Mouse (Mus musculus): Measurements from ENCODE around the gene Alox8. TPM values are rescaled to one million over a fixed set of nuclear protein-coding genes. Genes with fewer than 3 reads are reported as not detected.

The Alox8 gene
- 5.2 and 5.5 TPM in 2 replicates for polyA plus RNA-seq (2012; rRNA removed)

DNA sequence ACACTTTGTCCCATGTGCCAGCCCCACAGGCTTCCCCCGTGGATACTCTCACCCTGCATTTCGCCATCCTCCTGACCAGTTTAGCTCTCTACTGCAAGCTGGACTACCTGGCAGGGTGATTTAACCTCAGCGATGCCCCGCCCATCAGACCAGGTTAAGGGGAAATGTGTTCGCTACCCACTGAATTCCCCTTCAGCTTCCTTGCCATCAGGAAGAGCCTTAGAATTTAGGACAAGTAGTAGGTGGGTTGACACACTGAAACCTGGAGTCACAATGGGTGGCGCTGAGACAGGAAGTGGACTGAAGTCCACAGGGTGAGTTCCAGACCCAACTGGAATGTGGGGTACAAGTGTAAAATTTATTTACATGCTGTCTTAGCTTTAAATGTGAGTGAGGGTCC, at the start of gene Alox8:
Gene Alox8, minus strand, starts transcription at position 101 of the 400 bp plus-strand sequence.
- Histone ChIP-seq H3K4me1 (ENCODE audit: control insufficient read depth, insufficient read depth, low read length) (no peaks in the 10 kb centered on the region), H3K27me3 (ENCODE audit: control insufficient read depth, insufficient read depth, low read length) (no peaks in the 10 kb centered on the region), H3K4me3 (replicated peaks; ENCODE audit: insufficient read depth, low read depth, low read length) (peak within 1 kb of the TSS; percentile 53), H3K27ac (ENCODE audit: insufficient read depth, low read length) (no peak within 1 kb of the TSS)
- TF ChIP-seq CTCF (IDR thresholded peaks at IDR 0.05; ENCODE audit: borderline replicate concordance, insufficient read depth, low read depth, low read length), result no peak
- TF ChIP-seq POLR2A (IDR thresholded peaks at IDR 0.05; ENCODE audit: borderline replicate concordance, insufficient read depth, low read length), result no peak
- WGBS, result 38% methylated on average over 6 of the region's 6 CpGs
- DNase-seq, result no peak

DNA sequence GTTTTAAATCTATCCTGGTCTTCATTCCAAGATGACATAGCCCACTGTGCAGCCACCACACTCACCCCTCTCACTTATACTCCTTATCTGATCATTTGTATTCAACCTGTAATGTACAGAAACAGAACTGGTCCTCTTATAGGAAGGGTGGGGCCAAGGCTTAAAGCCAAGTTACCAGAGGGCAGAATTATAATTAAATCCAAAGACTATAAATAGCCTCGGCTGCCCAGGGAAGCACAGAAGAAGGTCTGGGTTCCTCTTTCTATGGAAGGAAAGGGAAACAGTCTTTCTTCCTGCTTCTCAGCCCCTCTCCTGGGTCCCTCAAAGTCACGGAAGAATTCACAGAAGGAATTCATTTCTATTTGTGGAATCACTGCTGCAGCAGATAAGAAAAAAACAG, 48.0 kb upstream of the Alox8 start:
- Histone ChIP-seq H3K4me1 (ENCODE audit: control insufficient read depth, insufficient read depth, low read length) (no peaks in the 10 kb centered on the region), H3K4me3 (replicated peaks; ENCODE audit: insufficient read depth, low read depth, low read length) (no peak overlapping the region), H3K27me3 (ENCODE audit: control insufficient read depth, insufficient read depth, low read length) (no peaks in the 10 kb centered on the region), H3K27ac (ENCODE audit: insufficient read depth, low read length) (no peak overlapping the region)
- DNase-seq, result no peak
- 18% methylated on average over 2 of the region's 2 CpGs for WGBS
- TF ChIP-seq POLR2A (IDR thresholded peaks at IDR 0.05; ENCODE audit: borderline replicate concordance, insufficient read depth, low read length), result no peak
- TF ChIP-seq CTCF (IDR thresholded peaks at IDR 0.05; ENCODE audit: borderline replicate concordance, insufficient read depth, low read depth, low read length), result no peak

DNA sequence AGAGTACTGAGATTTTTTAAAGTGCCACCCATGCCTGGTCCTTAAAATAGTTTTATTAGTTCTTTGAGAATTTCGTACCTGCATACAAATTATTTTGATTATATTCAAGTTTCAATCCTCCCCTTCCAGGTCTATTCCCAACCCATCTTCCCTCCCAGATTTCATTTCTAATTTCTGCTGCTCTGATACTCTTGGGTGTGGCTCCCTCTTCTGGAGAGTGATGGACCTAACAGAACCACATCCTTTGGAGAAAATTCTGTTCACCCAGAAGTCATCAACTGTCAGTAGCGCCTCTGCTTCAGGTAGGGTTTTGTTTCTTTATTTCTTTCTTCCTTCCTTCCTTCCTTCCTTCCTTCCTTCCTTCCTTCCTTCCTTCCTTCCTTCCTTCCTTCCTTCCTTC, 47.3 kb upstream of the Alox8 start:
- DNase-seq, result peak; percentile 54 to 57
- 15% methylated on average over 2 of the region's 2 CpGs for WGBS
- TF ChIP-seq POLR2A (IDR thresholded peaks at IDR 0.05; ENCODE audit: borderline replicate concordance, insufficient read depth, low read length) (no peak), CTCF (IDR thresholded peaks at IDR 0.05; ENCODE audit: borderline replicate concordance, insufficient read depth, low read depth, low read length) (peak; percentile 68)
- Histone ChIP-seq H3K27me3 (ENCODE audit: control insufficient read depth, insufficient read depth, low read length) (no peaks in the 10 kb centered on the region), H3K4me3 (replicated peaks; ENCODE audit: insufficient read depth, low read depth, low read length) (no peak overlapping the region), H3K4me1 (ENCODE audit: control insufficient read depth, insufficient read depth, low read length) (no peaks in the 10 kb centered on the region), H3K27ac (ENCODE audit: insufficient read depth, low read length) (no peak overlapping the region)

DNA sequence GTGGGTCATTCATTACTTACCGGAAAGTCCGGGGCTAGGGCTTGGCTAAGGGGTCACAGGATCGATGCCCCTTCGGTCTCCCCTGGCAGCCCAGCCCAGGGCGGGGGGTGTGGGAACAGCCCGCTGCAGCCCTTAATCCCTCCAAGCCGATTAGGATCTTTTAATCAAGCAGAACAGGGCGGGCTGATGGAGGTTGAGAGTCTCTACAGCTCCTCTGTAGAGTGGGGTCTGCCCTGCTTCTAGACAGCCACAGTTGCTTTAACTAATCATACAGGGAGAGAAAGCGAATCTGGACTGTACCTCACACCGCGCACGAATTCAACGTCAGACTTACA, 39.2 kb upstream of the Alox8 start, which contains the start of gene Gucy2e:
Gene Gucy2e, minus strand, starts transcription at position 111 of the 335 bp plus-strand sequence.
- DNase-seq, result no peak
- Histone ChIP-seq H3K4me3 (replicated peaks; ENCODE audit: insufficient read depth, low read depth, low read length) (peak within 1 kb of the TSS; percentile 80), H3K27me3 (ENCODE audit: control insufficient read depth, insufficient read depth, low read length) (no peaks in the 10 kb centered on the region), H3K4me1 (ENCODE audit: control insufficient read depth, insufficient read depth, low read length) (no peaks in the 10 kb centered on the region), H3K27ac (ENCODE audit: insufficient read depth, low read length) (peak within 1 kb of the TSS; percentile 91)
- 48% methylated on average over 13 of the region's 13 CpGs for WGBS
- TF ChIP-seq CTCF (IDR thresholded peaks at IDR 0.05; ENCODE audit: borderline replicate concordance, insufficient read depth, low read depth, low read length) (no peak), POLR2A (IDR thresholded peaks at IDR 0.05; ENCODE audit: borderline replicate concordance, insufficient read depth, low read length) (no peak)

DNA sequence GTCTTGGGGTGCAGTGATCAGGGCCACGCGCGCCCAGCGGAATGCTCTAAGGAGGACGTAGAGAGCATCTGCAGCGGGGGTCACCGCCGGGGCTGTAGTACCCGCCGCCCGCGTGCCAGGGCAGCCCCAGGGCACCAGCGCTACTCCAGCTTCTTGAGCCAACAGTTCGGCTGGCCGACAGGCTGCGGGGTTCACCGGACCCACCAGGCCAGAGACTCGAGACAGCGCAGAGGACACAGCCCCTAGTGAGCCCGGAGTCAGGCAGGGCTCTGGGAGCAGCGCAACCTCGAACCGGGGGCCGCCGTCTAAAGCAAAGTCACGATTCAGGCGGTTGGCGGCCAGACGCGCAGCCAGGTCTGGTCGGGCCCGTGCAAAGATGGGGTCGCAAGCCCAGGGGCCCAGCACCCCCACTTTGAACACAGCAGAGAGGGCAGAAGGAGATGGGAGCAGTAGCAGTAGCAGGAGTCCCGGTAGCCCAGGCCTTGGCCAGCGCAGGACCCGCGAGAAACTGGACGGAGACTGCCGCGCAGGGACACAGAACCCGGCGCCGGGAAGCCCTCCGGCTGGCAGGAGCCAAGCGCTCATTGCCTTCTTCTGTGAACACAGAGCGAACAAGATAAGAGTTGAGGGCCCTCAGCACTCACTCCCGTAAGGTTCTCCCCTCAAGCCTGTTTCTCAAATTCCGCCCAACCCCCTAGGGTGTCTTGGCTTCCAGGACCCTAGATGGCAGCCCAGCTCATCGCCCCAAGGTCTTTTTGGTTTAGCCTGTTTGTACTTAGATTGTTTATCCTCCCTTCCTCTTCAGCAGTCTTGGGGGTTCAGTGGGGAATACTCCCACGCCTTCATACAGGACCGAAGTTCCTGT, 38.6 kb upstream of the Alox8 start:
- Histone ChIP-seq H3K4me3 (replicated peaks; ENCODE audit: insufficient read depth, low read depth, low read length) (peak overlapping the region; percentile 80), H3K27me3 (ENCODE audit: control insufficient read depth, insufficient read depth, low read length) (no peaks in the 10 kb centered on the region), H3K4me1 (ENCODE audit: control insufficient read depth, insufficient read depth, low read length) (no peaks in the 10 kb centered on the region), H3K27ac (ENCODE audit: insufficient read depth, low read length) (peak overlapping the region; percentile 91)
- no peak for TF ChIP-seq CTCF (IDR thresholded peaks at IDR 0.05; ENCODE audit: borderline replicate concordance, insufficient read depth, low read depth, low read length)
- TF ChIP-seq POLR2A (IDR thresholded peaks at IDR 0.05; ENCODE audit: borderline replicate concordance, insufficient read depth, low read length), result no peak
- no peak for DNase-seq
- 5% methylated on average over 51 of the region's 51 CpGs for WGBS

DNA sequence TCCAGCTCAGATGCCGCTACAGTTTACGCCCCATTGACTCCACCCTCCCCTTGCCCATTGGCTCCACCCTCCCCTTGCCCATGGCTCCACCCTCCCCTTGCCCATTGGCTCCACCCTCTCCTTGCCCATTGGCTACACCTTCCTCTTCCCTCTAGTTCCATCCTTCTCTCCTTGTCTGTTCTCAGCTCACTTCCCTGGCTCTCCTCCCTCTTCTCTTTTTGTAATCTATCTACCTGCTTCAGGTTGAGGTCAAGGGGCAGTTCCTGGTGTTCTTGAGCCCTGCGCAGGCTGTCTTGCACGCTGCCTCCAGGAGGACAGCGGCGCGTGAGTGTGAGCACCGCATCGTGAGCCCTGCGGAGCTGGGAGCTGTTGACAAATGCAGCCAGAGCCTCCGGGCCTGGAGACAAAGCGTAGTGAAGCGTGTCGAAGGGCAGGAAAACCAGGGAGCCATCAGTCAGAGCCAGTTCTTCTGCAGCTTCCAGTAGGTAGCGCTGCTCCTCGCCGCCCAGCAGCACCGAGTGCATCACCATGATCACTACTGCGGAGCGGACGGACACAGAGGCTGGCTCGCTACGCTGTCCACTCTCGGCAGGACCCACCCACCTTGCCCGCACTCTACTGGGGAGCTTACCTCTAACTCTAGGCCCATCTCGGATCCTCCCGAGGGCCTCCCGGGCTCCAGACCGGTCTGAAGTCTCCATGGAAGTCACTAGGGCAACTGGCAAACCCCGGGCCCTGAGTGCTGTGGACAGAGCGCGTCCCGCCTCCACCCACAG, 37.8 kb upstream of the Alox8 start:
- H3K4me1 ChIP-seq (ENCODE audit: control insufficient read depth, insufficient read depth, low read length), result no peaks in the 10 kb centered on the region
- WGBS, result under 1% methylated on average over 33 of the region's 33 CpGs
- H3K4me3 ChIP-seq (replicated peaks; ENCODE audit: insufficient read depth, low read depth, low read length), result peak overlapping the region; percentile 80
- H3K27me3 ChIP-seq (ENCODE audit: control insufficient read depth, insufficient read depth, low read length), result no peaks in the 10 kb centered on the region
- TF ChIP-seq CTCF (IDR thresholded peaks at IDR 0.05; ENCODE audit: borderline replicate concordance, insufficient read depth, low read depth, low read length), result peak; percentile 29; the same call in 1 of the 2 replicates
- TF ChIP-seq POLR2A (IDR thresholded peaks at IDR 0.05; ENCODE audit: borderline replicate concordance, insufficient read depth, low read length), result peak; percentile 73
- peak overlapping the region; percentile 91 for H3K27ac ChIP-seq (ENCODE audit: insufficient read depth, low read length)
- peak; percentile 86 to 90 for DNase-seq

DNA sequence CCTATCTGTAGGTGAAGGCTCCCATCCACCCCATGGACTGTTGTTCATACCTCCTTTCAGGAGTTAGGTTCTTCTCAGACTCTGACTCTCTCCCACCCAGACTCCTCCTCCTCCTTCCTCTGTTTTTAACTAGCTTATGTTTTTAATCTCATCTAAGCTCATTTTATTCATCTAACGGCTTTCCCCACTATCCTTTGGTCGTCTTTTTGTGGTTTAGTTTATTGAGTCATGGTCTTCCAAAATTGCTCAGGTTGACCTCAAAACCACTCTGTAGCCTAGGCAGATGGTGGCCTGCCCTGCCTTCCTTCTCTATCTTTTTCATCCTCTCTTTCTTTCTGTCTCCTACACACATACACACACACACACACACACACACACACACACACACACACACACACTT, 35.5 kb upstream of the Alox8 start:
- H3K27me3 ChIP-seq (ENCODE audit: control insufficient read depth, insufficient read depth, low read length), result no peaks in the 10 kb centered on the region
- DNase-seq, result no peak
- H3K4me1 ChIP-seq (ENCODE audit: control insufficient read depth, insufficient read depth, low read length), result no peaks in the 10 kb centered on the region
- no peak for TF ChIP-seq POLR2A (IDR thresholded peaks at IDR 0.05; ENCODE audit: borderline replicate concordance, insufficient read depth, low read length)
- TF ChIP-seq CTCF (IDR thresholded peaks at IDR 0.05; ENCODE audit: borderline replicate concordance, insufficient read depth, low read depth, low read length), result no peak
- 92% methylated on average over 2 of the region's 2 CpGs for WGBS
- H3K27ac ChIP-seq (ENCODE audit: insufficient read depth, low read length), result no peak overlapping the region
- H3K4me3 ChIP-seq (replicated peaks; ENCODE audit: insufficient read depth, low read depth, low read length), result no peak overlapping the region
